Mouse (Mus musculus): ENCODE results near the gene Trmt1. TPM values are rescaled to one million over a fixed set of nuclear protein-coding genes. Genes with fewer than 3 reads are reported as not detected.
A peak's percentile ranks its signal among the peaks of the same experiment; 100 is the strongest.

Trmt1 gene
- total RNA-seq, 2 experiments from 2014 or later, result 64.4 to 82.2 TPM

- peak; percentile 81 for ATAC-seq (replicated peaks; ENCODE audit: poor library complexity)
Observed at GRCm38 (mm10) chr8:84687705-84688100, 1.6 kb downstream of the Trmt1 start, which contains the start of gene Nacc1. Nacc1 (minus strand) TSS chr8:84687862.

- peak; percentile 80 for ATAC-seq (replicated peaks; ENCODE audit: poor library complexity)
Observed at GRCm38 (mm10) chr8:84689091-84689915, 3.2 kb downstream of the Trmt1 start.

GRCm38 (mm10) chr8:84693332-84693731 is 7.2 kb downstream of the Trmt1 start:
- no peak for ATAC-seq (replicated peaks; ENCODE audit: poor library complexity)

DNA sequence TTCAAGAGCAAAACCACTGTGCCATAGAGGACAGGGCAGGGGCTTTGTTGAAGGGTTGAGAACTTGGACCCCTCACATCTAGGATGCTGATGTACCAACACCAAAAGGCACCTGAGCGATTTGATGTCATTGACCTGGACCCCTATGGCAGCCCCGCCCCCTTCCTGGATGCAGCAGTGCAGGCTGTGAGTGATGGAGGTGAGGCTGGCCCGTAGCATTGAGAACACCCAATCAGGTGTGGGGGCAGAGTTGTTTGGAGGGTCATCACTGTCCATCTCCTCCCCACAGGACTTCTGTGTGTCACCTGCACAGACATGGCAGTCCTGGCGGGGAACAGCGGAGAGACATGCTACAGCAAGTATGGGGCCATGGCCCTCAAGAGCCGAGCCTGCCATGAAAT is 9.0 kb downstream of the Trmt1 start:
- ATAC-seq (replicated peaks; ENCODE audit: poor library complexity), result no peak

DNA sequence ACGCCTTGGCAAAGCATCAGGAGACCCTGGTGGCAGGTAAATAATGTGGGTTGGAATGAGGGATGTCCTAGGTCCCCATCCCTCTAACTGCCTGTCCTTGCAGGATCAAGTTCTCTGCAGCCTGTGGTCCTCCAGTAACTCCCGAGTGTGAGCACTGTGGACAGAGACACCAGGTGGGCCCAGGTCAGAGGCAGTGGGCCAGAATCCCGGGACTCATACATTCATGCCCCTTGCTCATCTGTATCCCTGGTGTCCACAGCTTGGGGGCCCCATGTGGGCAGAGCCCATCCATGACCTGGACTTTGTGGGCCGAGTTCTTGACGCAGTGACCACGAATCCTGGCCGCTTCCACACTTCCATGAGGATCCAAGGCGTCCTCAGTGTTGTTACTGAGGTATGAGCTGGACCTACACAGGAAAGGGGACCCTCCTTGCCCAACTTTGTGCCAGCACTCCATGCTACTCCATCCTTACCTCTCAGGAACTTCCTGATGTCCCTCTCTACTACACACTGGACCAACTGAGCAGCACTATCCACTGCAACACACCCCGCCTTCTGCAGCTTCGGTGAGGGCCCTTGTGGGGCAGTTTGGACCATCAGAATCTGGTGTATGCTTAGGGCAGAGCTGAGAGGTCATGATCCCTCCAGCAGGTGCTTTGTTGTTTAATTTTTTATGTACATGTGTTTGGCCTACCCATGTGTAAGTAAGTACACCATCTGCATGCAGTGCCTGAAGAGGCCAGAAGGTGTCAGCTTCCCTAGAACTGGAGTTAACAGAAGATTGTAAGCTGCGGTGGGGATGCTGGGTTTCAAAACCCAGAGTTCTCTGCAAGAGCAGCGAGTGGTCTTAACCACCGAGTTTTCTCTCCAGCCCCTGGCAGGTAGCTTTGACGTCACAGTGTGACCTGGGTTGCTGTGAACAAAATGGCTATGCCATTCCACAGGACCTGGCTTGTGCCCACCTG is 11.3 kb downstream of the Trmt1 start:
- ATAC-seq (replicated peaks; ENCODE audit: poor library complexity), result peak; percentile 21

- no peak for ATAC-seq (replicated peaks; ENCODE audit: poor library complexity)
Observed at GRCm38 (mm10) chr8:84698288-84698687, 12.2 kb downstream of the Trmt1 start.

DNA sequence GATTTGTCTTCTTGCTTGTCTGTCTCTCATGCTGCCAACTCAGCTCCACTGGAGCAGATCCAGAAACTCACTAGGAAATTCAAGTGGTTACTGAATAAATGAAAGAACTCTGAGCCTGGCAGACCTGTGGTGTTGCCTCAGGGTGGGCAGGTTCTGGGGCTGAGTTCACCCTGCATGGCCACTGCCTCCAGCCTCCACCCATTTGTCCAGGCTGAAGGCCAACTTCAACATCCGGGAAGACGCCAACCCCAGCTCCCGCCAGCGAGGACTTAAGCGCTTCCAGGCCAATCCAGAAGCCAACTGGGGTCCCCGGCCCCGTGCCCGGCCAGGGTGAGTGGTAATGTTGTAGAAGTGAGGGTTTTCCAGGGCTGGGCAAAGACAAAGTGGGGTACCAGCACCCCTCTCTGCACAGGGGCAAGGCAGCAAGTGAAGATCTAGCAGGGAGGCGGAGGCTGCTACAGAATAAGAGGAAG is 12.9 kb downstream of the Trmt1 start:
- no peak for ATAC-seq (replicated peaks; ENCODE audit: poor library complexity)

DNA sequence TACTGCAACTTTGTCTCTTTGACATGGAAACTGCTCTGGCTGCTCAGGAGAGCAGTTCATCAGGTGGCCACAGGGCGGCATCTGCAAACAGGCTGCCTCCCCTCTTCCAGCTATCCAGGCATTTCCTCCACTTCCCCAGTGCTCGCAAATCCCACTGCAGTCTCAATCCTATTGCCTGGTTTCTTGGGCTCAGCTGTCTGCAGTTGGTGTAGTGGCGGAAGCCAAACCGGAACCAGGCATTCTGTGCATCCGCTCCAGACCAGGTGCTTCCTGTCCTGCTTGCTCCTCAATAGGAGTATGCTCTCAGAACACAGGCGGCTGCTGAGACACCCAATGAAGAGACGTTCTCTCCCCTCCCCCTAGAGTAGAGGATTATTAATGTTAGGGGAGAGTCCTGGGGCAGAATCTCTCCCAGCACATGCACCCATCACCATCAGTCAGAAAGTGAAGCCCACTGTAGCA is 13.8 kb downstream of the Trmt1 start:
- peak; percentile 34 for ATAC-seq (replicated peaks; ENCODE audit: poor library complexity)

DNA sequence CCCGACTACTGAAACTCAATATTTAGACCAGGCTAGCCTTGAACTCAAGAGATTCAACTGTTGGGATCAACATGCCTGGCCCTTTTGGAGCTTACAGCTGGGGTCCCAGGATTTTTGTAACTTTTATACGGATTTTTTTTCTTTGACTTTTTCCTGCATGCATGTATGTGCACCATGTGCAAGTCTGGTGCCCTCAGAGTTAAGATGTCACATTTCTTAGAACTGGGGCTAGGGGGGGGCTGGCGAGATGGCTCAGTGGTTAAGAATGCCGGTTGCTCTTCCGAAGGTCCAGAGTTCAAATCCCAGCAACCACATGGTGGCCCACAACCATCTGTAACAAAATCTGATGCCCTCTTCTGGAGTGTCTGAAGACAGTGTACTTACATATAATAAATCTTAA is 14.4 kb downstream of the Trmt1 start:
- no peak for ATAC-seq (replicated peaks; ENCODE audit: poor library complexity)

DNA sequence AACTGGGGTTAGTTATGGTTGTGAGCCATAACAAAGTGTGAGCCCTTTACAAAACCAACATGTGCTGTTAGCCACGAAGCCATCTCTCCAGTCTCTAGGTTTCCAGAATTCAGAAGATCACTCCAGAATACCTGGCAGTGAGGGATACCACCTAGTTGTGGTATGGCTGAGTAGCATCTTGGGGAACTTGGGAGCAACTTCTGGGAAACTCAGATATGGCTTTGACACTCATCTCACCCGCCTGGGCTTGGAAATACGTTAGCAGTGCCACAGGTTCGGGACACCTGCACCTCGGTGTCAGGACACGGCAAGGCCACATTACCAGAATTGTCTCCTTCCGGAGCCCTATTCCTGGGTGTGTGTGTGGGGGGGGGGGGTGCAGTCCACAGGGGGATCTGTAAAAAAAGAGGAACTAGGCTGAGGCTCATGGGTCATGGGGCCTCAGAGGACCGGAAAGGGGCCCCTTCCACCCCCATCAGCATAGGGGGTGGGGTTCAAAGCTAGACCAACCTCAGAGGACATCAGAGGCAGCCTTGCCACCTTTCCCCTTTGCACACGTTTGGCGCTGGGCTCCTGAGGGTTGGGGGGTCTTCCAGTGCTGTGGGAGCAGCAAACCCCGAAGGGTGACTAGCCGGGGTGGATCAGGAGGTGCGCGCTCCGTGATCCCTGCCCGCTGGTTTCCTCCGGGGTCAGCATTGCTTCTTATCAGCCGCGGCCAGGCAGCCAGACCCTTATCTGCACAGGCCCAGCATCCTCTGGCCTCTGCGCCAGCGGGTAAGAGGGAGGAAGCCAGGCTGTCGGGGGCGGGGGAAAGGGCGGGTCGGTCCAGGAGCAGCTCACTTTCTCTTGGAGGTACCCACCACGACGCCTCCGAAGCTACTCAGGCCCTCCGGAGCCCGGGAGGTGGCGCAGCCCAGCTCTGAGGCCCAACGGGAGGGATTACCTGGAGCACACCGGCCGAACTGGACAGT is 15.1 kb downstream of the Trmt1 start, which contains the start of gene Lyl1:
Lyl1 (plus strand) TSS at position 517 of the 971 bp plus-strand sequence.
- ATAC-seq (replicated peaks; ENCODE audit: poor library complexity), result peak; percentile 49

GRCm38 (mm10) chr8:84702561-84702960 is 16.5 kb downstream of the Trmt1 start:
- no peak for ATAC-seq (replicated peaks; ENCODE audit: poor library complexity)

DNA sequence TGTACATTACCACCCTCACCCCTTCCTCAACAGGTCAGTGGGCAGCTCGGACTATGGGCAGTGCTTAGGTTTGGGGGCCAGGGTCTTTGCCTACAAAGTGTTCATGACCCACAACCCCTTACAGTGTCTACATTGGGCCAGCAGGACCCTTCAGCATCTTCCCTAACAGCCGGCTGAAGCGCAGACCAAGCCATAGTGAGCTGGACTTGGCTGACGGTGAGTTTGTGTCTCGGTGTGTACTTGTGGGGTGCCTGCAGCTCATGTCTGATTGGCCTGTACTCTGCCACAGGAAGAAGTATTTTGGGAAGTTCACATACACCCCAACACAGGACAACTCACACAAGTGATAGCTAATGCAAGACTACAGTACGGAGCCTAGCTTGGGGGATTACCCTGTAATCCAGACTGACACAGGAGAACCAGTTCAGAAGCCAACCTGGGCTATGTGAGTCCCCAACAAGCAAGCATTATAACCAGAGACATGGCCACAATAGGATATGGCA is 16.9 kb downstream of the Trmt1 start:
- ATAC-seq (replicated peaks; ENCODE audit: poor library complexity), result no peak

GRCm38 (mm10) chr8:84703466-84704249 is 17.6 kb downstream of the Trmt1 start:
- ATAC-seq (replicated peaks; ENCODE audit: poor library complexity), result peak; percentile 8

DNA sequence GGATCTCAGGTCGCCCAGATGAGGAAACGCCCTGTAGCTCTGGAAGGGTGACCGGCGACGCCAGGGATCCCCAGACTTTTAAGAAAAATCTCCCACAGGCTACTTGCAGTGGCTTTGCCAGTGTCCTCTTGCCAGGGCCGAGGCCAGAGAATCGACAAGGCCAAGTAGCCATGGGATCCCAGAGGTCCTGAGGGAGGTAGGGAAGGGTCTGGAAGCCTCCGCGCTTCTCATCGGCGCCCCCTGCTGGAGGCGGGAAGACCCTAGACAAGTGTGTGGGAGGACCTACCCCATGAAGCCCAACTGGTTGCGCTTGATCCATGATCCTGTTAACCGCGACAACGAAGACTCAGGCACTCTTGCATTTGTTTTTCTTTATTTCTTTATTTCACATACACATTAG is 18.2 kb downstream of the Trmt1 start:
- no peak for ATAC-seq (replicated peaks; ENCODE audit: poor library complexity)

DNA sequence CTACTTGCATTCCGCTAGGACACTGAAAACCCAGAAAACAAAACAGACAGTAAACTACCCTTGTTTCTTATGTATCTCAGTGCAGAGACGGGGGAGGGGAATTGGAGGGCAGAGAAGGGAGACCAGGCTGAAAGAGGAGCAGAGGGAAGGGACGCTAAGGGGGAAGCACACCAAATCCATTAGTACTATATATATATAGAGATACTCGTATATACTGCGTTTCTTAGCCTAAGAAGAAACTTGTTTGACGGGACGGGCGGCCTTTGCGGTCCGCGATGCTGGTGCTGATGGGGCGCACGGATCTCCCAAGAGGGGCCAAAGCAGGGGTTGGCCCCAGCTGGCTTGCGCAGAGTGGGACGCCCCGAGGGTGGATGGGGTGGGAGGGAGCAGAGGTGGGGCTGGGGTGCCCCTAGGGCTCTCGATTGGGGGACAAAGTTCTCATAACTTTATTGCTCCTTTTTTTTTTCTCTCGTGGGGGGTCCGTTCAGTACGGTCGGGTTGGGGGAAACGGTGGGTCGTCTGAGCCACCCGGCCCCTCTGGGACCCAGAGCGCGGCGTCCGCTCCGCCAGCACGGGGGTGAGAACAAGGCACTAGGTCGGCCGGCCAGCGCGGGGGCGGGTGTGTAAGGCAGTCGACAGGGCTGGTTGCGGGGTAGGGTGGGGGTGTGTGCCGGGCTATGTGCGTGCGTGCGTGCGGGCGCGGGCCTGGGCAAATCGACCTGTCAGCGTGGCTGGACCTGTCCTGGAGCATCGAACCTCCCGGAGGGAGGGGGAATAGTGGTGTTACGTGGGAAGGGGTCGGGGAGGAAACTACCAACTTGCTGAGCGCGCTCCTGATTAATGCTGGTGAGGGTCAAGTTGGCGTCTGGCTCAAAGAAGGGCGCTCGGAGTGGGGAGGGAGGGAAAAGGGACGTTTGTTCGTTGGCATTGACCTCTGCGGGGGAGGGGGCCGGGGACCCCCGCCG is 19.0 kb downstream of the Trmt1 start:
- no peak for ATAC-seq (replicated peaks; ENCODE audit: poor library complexity)

GRCm38 (mm10) chr8:84705960-84706359 is 19.9 kb downstream of the Trmt1 start:
- no peak for ATAC-seq (replicated peaks; ENCODE audit: poor library complexity)

DNA sequence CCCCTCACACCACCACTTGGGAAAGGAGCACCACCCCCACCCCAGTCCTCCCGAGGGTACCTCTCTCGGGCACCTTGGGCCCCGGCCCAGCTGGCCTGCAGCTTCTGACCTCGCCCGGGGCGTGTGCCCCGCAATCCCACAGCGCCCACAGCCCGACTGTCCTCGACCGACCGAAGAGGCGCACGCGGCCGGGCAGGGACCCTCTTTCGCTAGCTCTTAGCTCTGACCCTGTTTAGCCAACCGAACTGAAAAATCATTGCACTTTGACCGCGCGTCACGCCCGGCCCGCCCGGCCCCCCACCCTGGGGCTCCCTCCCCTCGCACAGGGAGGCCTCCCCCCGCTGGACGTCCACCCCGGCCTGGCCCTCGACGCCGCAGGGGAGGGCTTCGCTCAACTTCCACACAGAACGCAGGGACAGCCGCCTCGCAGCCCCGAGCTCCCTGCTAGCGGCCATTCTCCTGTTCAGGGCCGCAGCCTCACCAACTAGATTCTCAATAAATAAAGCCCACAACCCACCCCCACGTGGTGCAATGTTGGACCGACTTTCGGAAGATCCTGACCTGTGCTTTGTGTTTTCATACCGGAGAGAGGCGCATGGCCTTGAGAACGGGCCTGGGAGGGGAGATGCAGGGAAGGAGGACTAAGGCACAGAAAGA is 20.6 kb downstream of the Trmt1 start:
- ATAC-seq (replicated peaks; ENCODE audit: poor library complexity), result peak; percentile 2; the same call in 1 of the 2 replicates

All from megakaryocyte progenitor cell, adult 5-6 weeks (primary cell).